Mouse (Mus musculus) pancreas, adult 10 weeks (tissue): Measurements from ENCODE around the gene Capn5. TPM values are rescaled to one million over a fixed set of nuclear protein-coding genes. Genes with fewer than 3 reads are reported as not detected.

ENCODE experiments used
- polyA plus RNA-seq: library from polyadenylated mRNA; stranded (reverse); fragments of 350-450 nt; fragmentation: Illumina TruSeq; extraction: RNeasy Lipid Tissue Mini Kit (QIAGEN cat#74804); gene quantifications from one replicate; pipeline ENCODE4 v1.2.3, GENCODE M21; 2015; ENCODE audit warnings: low read depth, low replicate concordance; ENCODE audit not compliant: insufficient read depth

The Capn5 gene
- polyA plus RNA-seq = 2.3 TPM

GRCm38 (mm10) chr7:98177929-98178559 is at the start of gene Capn5:
Capn5 (minus strand) TSS chr7:98178274.

GRCm38 (mm10) chr7:98199381-98199780 is 21.3 kb upstream of the Capn5 start, which contains the start of gene B3gnt6:
B3gnt6 (minus strand) TSS chr7:98199481.

GRCm38 (mm10) chr7:98145402-98145801 is 32.7 kb downstream of the Capn5 start, which contains the start of gene Omp:
Omp (minus strand) TSS chr7:98145502.

GRCm38 (mm10) chr7:98119179-98119960 is 58.7 kb downstream of the Capn5 start, which contains the start of gene Myo7a:
Myo7a (minus strand) TSS chr7:98119524.

Other genes starting within 250 kb of the Capn5 start
- 4.2 TPM for gene Myo7a, start 58.8 kb downstream of the Capn5 start, polyA plus RNA-seq
- not detected for gene Omp, start 32.8 kb downstream of the Capn5 start, polyA plus RNA-seq
- gene B3gnt6, start 21.2 kb upstream of the Capn5 start, polyA plus RNA-seq = not detected
- gene Acer3, start 142.9 kb upstream of the Capn5 start, polyA plus RNA-seq = 5.7 TPM
- gene Tsku, start 183.1 kb upstream of the Capn5 start, polyA plus RNA-seq = 2.0 TPM